Mouse (Mus musculus) lung, adult 18-20 months (tissue): ENCODE data around the gene Flot1.
A peak's percentile ranks its signal among the peaks of the same experiment; 100 is the strongest.
"Not testable (repeated sequence)": the region's sequence is repeated elsewhere in the genome, so short reads cannot be mapped to it uniquely, and the experiment has no call there.

Experiments used
- DNase-seq, 2 experiments: peaks; one replicate each; pipeline ENCODE4 v3.0.0; 2022; ENCODE audit warnings: mixed read lengths in 2 of 2

Flot1 gene

GRCm38 (mm10) chr17:35836991-35837422, 14.0 kb downstream of the Flot1 start:
- peak; percentile 87 to 90 for DNase-seq

- DNase-seq: peak in 1 of 2 experiments; percentile 72
These were observed 14.5 kb downstream of the Flot1 start for GRCm38 (mm10) chr17:35837487-35837886.

GRCm38 (mm10) chr17:35838122-35838544, 15.1 kb downstream of the Flot1 start, which contains the start of gene Tubb5:
Tubb5 (minus strand) TSS chr17:35838306.
- peak; percentile 97 for DNase-seq

- no peak for DNase-seq
These were observed 15.5 kb downstream of the Flot1 start for GRCm38 (mm10) chr17:35838570-35838969.

- not testable (repeated sequence) for DNase-seq
These were observed 16.0 kb downstream of the Flot1 start for GRCm38 (mm10) chr17:35839002-35839401.

- DNase-seq: no peak
These were observed 17.5 kb downstream of the Flot1 start for GRCm38 (mm10) chr17:35840561-35840960.

GRCm38 (mm10) chr17:35841076-35841950, 18.3 kb downstream of the Flot1 start, which contains the start of gene Mdc1:
Mdc1 (plus strand) TSS chr17:35841515.
- peak; percentile 100 for DNase-seq

GRCm38 (mm10) chr17:35842006-35842405, 19.0 kb downstream of the Flot1 start:
- no peak for DNase-seq

GRCm38 (mm10) chr17:35843514-35843913, 20.5 kb downstream of the Flot1 start:
- DNase-seq: no peak

GRCm38 (mm10) chr17:35848112-35848511, 25.1 kb downstream of the Flot1 start:
- no peak for DNase-seq

- DNase-seq: no peak
These were observed 27.9 kb downstream of the Flot1 start for GRCm38 (mm10) chr17:35850974-35851373.

- no peak for DNase-seq
These were observed 36.3 kb downstream of the Flot1 start for GRCm38 (mm10) chr17:35859371-35859770.

GRCm38 (mm10) chr17:35859835-35860234, 36.8 kb downstream of the Flot1 start:
- DNase-seq: no peak

- no peak for DNase-seq
These were observed 37.8 kb downstream of the Flot1 start for GRCm38 (mm10) chr17:35860831-35861197.

GRCm38 (mm10) chr17:35861198-35861857, 38.3 kb downstream of the Flot1 start, which contains the start of gene Nrm:
Nrm (plus strand) TSS chr17:35861318.
- peak; percentile 92 to 93 for DNase-seq

GRCm38 (mm10) chr17:35864832-35865353, 41.9 kb downstream of the Flot1 start:
- DNase-seq: no peak

GRCm38 (mm10) chr17:35865481-35866280, 42.7 kb downstream of the Flot1 start, which contains the start of gene Ppp1r18:
Ppp1r18 (plus strand) TSS chr17:35865593.
- DNase-seq: peak; percentile 72 to 75

- peak; percentile 72 to 78 for DNase-seq
These were observed 43.3 kb downstream of the Flot1 start for GRCm38 (mm10) chr17:35866281-35866831.

GRCm38 (mm10) chr17:35866911-35867890, 44.2 kb downstream of the Flot1 start:
- DNase-seq: peak; percentile 66 to 71

- DNase-seq: peak; percentile 56 to 60
These were observed 45.3 kb downstream of the Flot1 start for GRCm38 (mm10) chr17:35868165-35868820.
